Comparison of ENCODE assay signal across 9 mouse cellular contexts in genomic region chr14:46386478-46387356, GRCm38 (mm10). TPM values are rescaled to one million over a fixed set of nuclear protein-coding genes. Genes with fewer than 3 reads are reported as not detected.
DNase-seq lines count a peak whose midpoint lies in the region; ATAC-seq lines count a peak whose summit lies in the region.
"Had no signal": no experiment of that assay in that cellular context is flagged by ENCODE, and none has a peak within 500 bp of the region (broad histone marks: within the 10 kb centered on the region; RNA-seq: fewer than 3 reads in every experiment).

No protein-coding gene starts in this region.

- peak overlapping the region; percentile 56 for H3K9ac ChIP-seq in lung, embryonic 15.5 days
- peak overlapping the region; percentile 62 for H3K9ac ChIP-seq in heart, embryonic 11.5 days (ENCODE audit: low read depth, low read length)
- peak overlapping the region; percentile 69 for H3K9ac ChIP-seq in kidney, embryonic 16.5 days (replicated peaks; ENCODE audit: low read length)
- peak overlapping the region; percentile 15; the same call in 1 of the 2 replicates for H3K9ac ChIP-seq in midbrain, embryonic 16.5 days (ENCODE audit: low read depth, low read length)

- WGBS in lung, embryonic 15.5 days, result 1% methylated on average over 28 of the region's 28 CpGs
- under 1% methylated on average over 26 of the region's 28 CpGs for WGBS in heart, embryonic 11.5 days (ENCODE audit: insufficient replicate concordance)
- 0% methylated on average over 26 of the region's 28 CpGs for WGBS in kidney, embryonic 16.5 days
- WGBS in midbrain, embryonic 16.5 days, result under 1% methylated on average over 27 of the region's 28 CpGs

- H3K9me3 ChIP-seq in lung, embryonic 15.5 days, result no peaks in the 10 kb centered on the region
- H3K9me3 ChIP-seq in heart, embryonic 11.5 days (replicated peaks; ENCODE audit: control insufficient read depth, low read length), result no peaks in the 10 kb centered on the region
- no peaks in the 10 kb centered on the region for H3K9me3 ChIP-seq in kidney, embryonic 16.5 days (ENCODE audit: low read length)
- H3K9me3 ChIP-seq in midbrain, embryonic 16.5 days (replicated peaks; ENCODE audit: control insufficient read depth, low read length, poor library complexity, severe bottlenecking), result no peaks in the 10 kb centered on the region

- H3K4me3 ChIP-seq in lung, embryonic 15.5 days, result peak overlapping the region; percentile 56
- peak overlapping the region; percentile 64 for H3K4me3 ChIP-seq in heart, embryonic 11.5 days (ENCODE audit: low read depth, low read length)
- H3K4me3 ChIP-seq in kidney, embryonic 16.5 days (ENCODE audit: low read length), result peak overlapping the region; percentile 65
- H3K4me3 ChIP-seq in midbrain, embryonic 16.5 days (ENCODE audit: low read depth, low read length), result peak overlapping the region; percentile 43
- H3K4me3 ChIP-seq: myocyte had no signal

- H3K4me1 ChIP-seq in lung, embryonic 15.5 days, result peaks cover 42% of the 10 kb centered on the region
- peaks cover 7% of the 10 kb centered on the region for H3K4me1 ChIP-seq in heart, embryonic 11.5 days (ENCODE audit: control insufficient read depth, insufficient read depth, low read length)
- peaks cover 41% of the 10 kb centered on the region for H3K4me1 ChIP-seq in kidney, embryonic 16.5 days (ENCODE audit: insufficient read depth, low read length)
- peaks cover 38% of the 10 kb centered on the region for H3K4me1 ChIP-seq in midbrain, embryonic 16.5 days (ENCODE audit: control insufficient read depth, insufficient read depth, low read length)

- DNase-seq in lung, postnatal 36 days, result no peak
- DNase-seq in right cerebral cortex, postnatal 36 days (ENCODE audit: low spot score in 2 of 2), result no peak
- no peak for DNase-seq in right cerebral cortex, adult 18-20 months
- DNase-seq in layer of hippocampus, postnatal 36 days, result no peak

- peak overlapping the region; percentile 95 for H3K27ac ChIP-seq in lung, embryonic 15.5 days
- peak overlapping the region; percentile 74 for H3K27ac ChIP-seq in heart, embryonic 11.5 days (ENCODE audit: low read depth, low read length)
- peak overlapping the region; percentile 96 for H3K27ac ChIP-seq in kidney, embryonic 16.5 days (ENCODE audit: low read length)
- no peak overlapping the region for H3K27ac ChIP-seq in midbrain, embryonic 16.5 days (ENCODE audit: low read length)

- no peaks in the 10 kb centered on the region for H3K27me3 ChIP-seq in lung, embryonic 15.5 days
- H3K27me3 ChIP-seq in heart, embryonic 11.5 days (ENCODE audit: control insufficient read depth, insufficient read depth, low read length), result peaks cover 22% of the 10 kb centered on the region
- H3K27me3 ChIP-seq in kidney, embryonic 16.5 days (ENCODE audit: insufficient read depth, low read length), result peaks cover 17% of the 10 kb centered on the region
- peaks cover 41% of the 10 kb centered on the region for H3K27me3 ChIP-seq in midbrain, embryonic 16.5 days (ENCODE audit: control insufficient read depth, insufficient read depth, low read depth, low read length)

- peaks cover 25% of the 10 kb centered on the region for H3K36me3 ChIP-seq in lung, embryonic 15.5 days
- H3K36me3 ChIP-seq in heart, embryonic 11.5 days (ENCODE audit: control insufficient read depth, insufficient read depth, low read length), result 0 out of 2 replicates have a peak, but pooled peaks cover 3% of the 10 kb centered on the region
- H3K36me3 ChIP-seq in kidney, embryonic 16.5 days (ENCODE audit: insufficient read depth, low read length), result peaks cover 9% of the 10 kb centered on the region
- H3K36me3 ChIP-seq in midbrain, embryonic 16.5 days (ENCODE audit: control insufficient read depth, insufficient read depth, low read length), result no peaks in the 10 kb centered on the region

- peak overlapping the region; percentile 80 for H3K4me2 ChIP-seq in lung, embryonic 15.5 days
- peak overlapping the region; percentile 78 for H3K4me2 ChIP-seq in heart, embryonic 11.5 days
- peak overlapping the region; percentile 67 for H3K4me2 ChIP-seq in kidney, embryonic 16.5 days (replicated peaks; ENCODE audit: low read depth, low read length)
- peak overlapping the region; percentile 67 for H3K4me2 ChIP-seq in midbrain, embryonic 16.5 days (ENCODE audit: low read length)

- peak; percentile 0; the same call in 1 of the 2 replicates for ATAC-seq in lung, embryonic 15.5 days (ENCODE audit: borderline replicate concordance, extremely low read depth, low FRiP score, low TSS enrichment)
- ATAC-seq in heart, embryonic 11.5 days (replicated peaks; ENCODE audit: insufficient number of reproducible peaks, low FRiP score, low TSS enrichment), result no peak
- ATAC-seq in kidney, embryonic 16.5 days (ENCODE audit: low FRiP score, low TSS enrichment), result peak; percentile 14
- peak; percentile 36 for ATAC-seq in midbrain, embryonic 16.5 days

RNA-seq across cellular contexts. Expression of gene Bmp4, which starts 3.8 kb away (rescaled TPM):
- polyA plus RNA-seq in lung, embryonic 15.5 days (2015; fragmentation: Nextera tagmentation; extraction: Ambion mirVana), result 69.8 and 81.1 TPM in 2 replicates
- 34.1 and 42.2 TPM in 2 replicates for polyA plus RNA-seq in heart, embryonic 11.5 days (2014; fragmentation: Nextera tagmentation; extraction: Ambion mirVana)
- 43.0 and 43.3 TPM in 2 replicates for polyA plus RNA-seq in kidney, embryonic 16.5 days (2015; fragmentation: Nextera tagmentation; extraction: Ambion mirVana)
- 5.5 and 6.5 TPM in 2 replicates for polyA plus RNA-seq in midbrain, embryonic 16.5 days (2015; fragmentation: Nextera tagmentation; extraction: Ambion mirVana)
- total RNA-seq in layer of hippocampus, postnatal 36 days (2021), result 1 to 10 TPM; 3.8 to 5.2 TPM

RNA-seq across cellular contexts. Expression of gene Gm15217, which starts 7.5 kb away (rescaled TPM):
- polyA plus RNA-seq in lung, embryonic 15.5 days (2015; fragmentation: Nextera tagmentation; extraction: Ambion mirVana), result 0.21 TPM in 1 of 2 replicates, not detected in the other
- polyA plus RNA-seq in heart, embryonic 11.5 days (2014; fragmentation: Nextera tagmentation; extraction: Ambion mirVana), result 0.32 TPM in 1 of 2 replicates, not detected in the other
- polyA plus RNA-seq in kidney, embryonic 16.5 days (2015; fragmentation: Nextera tagmentation; extraction: Ambion mirVana), result 0.96 and 2.6 TPM in 2 replicates
- polyA plus RNA-seq in midbrain, embryonic 16.5 days (2015; fragmentation: Nextera tagmentation; extraction: Ambion mirVana), result not detected in 2 replicates
- total RNA-seq in layer of hippocampus, postnatal 36 days (2021), result not detected
- polyA plus RNA-seq: myocyte had no signal

Comparison
In these comparisons a context has a peak if more than half of its experiments do, and no peak if none do; other contexts are left out.
1. H3K9ac ChIP-seq: peak in every context shown above with its lines; median percentile 69 in kidney, embryonic 16.5 days; 62 in heart, embryonic 11.5 days; 56 in lung, embryonic 15.5 days; 15 in midbrain, embryonic 16.5 days.